33 mouse cellular contexts compared by ENCODE assay signal in genomic region chr17:47194463-47195012, GRCm38 (mm10).
DNase-seq lines count a peak whose midpoint lies in the region; ATAC-seq and TF ChIP-seq lines count a peak whose summit lies in the region.
"Had no signal": no experiment of that assay in that cellular context is flagged by ENCODE, and none has a peak within 500 bp of the region (broad histone marks: within the 10 kb centered on the region; RNA-seq: fewer than 3 reads in every experiment).

No protein-coding gene starts in this region.

- H3K27me3 ChIP-seq in ES-Bruce4 (ENCODE audit: control insufficient read depth, insufficient read depth, low read length, poor library complexity, severe bottlenecking) = no peaks in the 10 kb centered on the region
- H3K27me3 ChIP-seq in kidney, embryonic 15.5 days = no peaks in the 10 kb centered on the region
- H3K27me3 ChIP-seq in embryonic facial prominence, embryonic 10.5 days (replicated peaks; ENCODE audit: low read depth, poor library complexity, severe bottlenecking) = no peaks in the 10 kb centered on the region
- no peaks in the 10 kb centered on the region for H3K27me3 ChIP-seq in hindbrain, embryonic 11.5 days (ENCODE audit: control insufficient read depth, insufficient read depth, low read length)
- H3K27me3 ChIP-seq: embryonic facial prominence, embryonic 13.5 days; heart, embryonic 12.5 days; limb, embryonic 13.5 days; liver, embryonic 12.5 days; midbrain, embryonic 15.5 days had no signal

- 90% methylated on average over 14 of the region's 14 CpGs for WGBS in kidney, embryonic 15.5 days
- 89% methylated on average over 14 of the region's 14 CpGs for WGBS in embryonic facial prominence, embryonic 10.5 days
- 93% methylated on average over 14 of the region's 14 CpGs for WGBS in hindbrain, embryonic 11.5 days

- ATAC-seq in megakaryocyte, adult 5-6 weeks (ENCODE audit: poor library complexity, severe bottlenecking) = peak; percentile 70
- ATAC-seq in kidney, embryonic 15.5 days (replicated peaks; ENCODE audit: low FRiP score) = no peak
- ATAC-seq in hindbrain, embryonic 11.5 days (ENCODE audit: low FRiP score) = no peak
- ATAC-seq: forebrain, embryonic 16.5 days; intestine, postnatal 0 days; liver, embryonic 12.5 days; lung, postnatal 0 days; midbrain, embryonic 15.5 days had no signal

- TF ChIP-seq CTCF in ES-Bruce4 (IDR thresholded peaks at IDR 0.05; ENCODE audit: low read depth, low read length) = no peak
- no peak for TF ChIP-seq CTCF in left cerebral cortex, adult 2 months (IDR thresholded peaks at IDR 0.05)

- no peaks in the 10 kb centered on the region for H3K9me3 ChIP-seq in ES-Bruce4 (replicated peaks; ENCODE audit: control insufficient read depth, insufficient read depth, low read length, poor library complexity, severe bottlenecking)
- H3K9me3 ChIP-seq in kidney, embryonic 15.5 days (replicated peaks) = no peaks in the 10 kb centered on the region
- H3K9me3 ChIP-seq in embryonic facial prominence, embryonic 10.5 days = peaks cover 6% of the 10 kb centered on the region; the same call in 1 of the 2 replicates
- no peaks in the 10 kb centered on the region for H3K9me3 ChIP-seq in hindbrain, embryonic 11.5 days (ENCODE audit: control insufficient read depth, low read length)
- H3K9me3 ChIP-seq: heart, embryonic 12.5 days; liver, embryonic 12.5 days; midbrain, embryonic 15.5 days had no signal

- intact Hi-C loops in left cerebral cortex, adult 2 months (cut with DNase I) = no loop called here

- no peak for TF ChIP-seq POLR2A in ES-Bruce4 (IDR thresholded peaks at IDR 0.05; ENCODE audit: insufficient read depth, low read length)

- no peak for TF ChIP-seq EP300 in ES-Bruce4 (IDR thresholded peaks at IDR 0.05; ENCODE audit: insufficient read depth, low read depth, low read length)

- no peaks in the 10 kb centered on the region for H3K36me3 ChIP-seq in ES-Bruce4 (ENCODE audit: control insufficient read depth, insufficient read depth, low read length, poor library complexity, severe bottlenecking)
- peaks cover 22% of the 10 kb centered on the region for H3K36me3 ChIP-seq in kidney, embryonic 15.5 days
- peaks cover 33% of the 10 kb centered on the region for H3K36me3 ChIP-seq in embryonic facial prominence, embryonic 10.5 days (replicated peaks)
- no peaks in the 10 kb centered on the region for H3K36me3 ChIP-seq in hindbrain, embryonic 11.5 days (ENCODE audit: control insufficient read depth, insufficient read depth, low read length)
- H3K36me3 ChIP-seq: liver, embryonic 12.5 days; midbrain, embryonic 15.5 days had no signal

- peak; percentile 30 for DNase-seq in 3134 (ENCODE audit: extremely low read depth, insufficient read length, low spot score)
- peak; percentile 88 for DNase-seq in MEL-GATA-1-ER (ENCODE audit: extremely low read depth, low read depth)
- no peak for DNase-seq in embryonic facial prominence, embryonic 10.5 days (ENCODE audit: low spot score)
- DNase-seq in left cerebral cortex, adult 2 months (ENCODE audit: extremely low spot score in 1 of 2, low spot score in 2 of 2) = no peak
- no peak for DNase-seq in hindbrain, embryonic 11.5 days (ENCODE audit: low spot score)
- DNase-seq: adrenal gland, adult 2 months; B cell, adult 2 months; cerebellum, adult 9-10 months; embryo, embryonic 11 days; gastrocnemius, adult 2 months; gastrocnemius, postnatal 36 days; heart, adult 2 months; heart, postnatal 4 days; kidney, postnatal 25 days; lung, adult 18-20 months; right cerebral cortex, adult 18-20 months; right cerebral cortex, postnatal 4 days; thymus, postnatal 25 days had no signal

- H3K9ac ChIP-seq in ES-Bruce4 (ENCODE audit: low read depth, poor library complexity, severe bottlenecking) = peak overlapping the region; percentile 53
- H3K9ac ChIP-seq in kidney, embryonic 15.5 days = no peak overlapping the region
- H3K9ac ChIP-seq in hindbrain, embryonic 11.5 days (ENCODE audit: low read depth, low read length) = no peak overlapping the region
- H3K9ac ChIP-seq: embryonic facial prominence, embryonic 13.5 days; heart, embryonic 12.5 days; hindbrain, embryonic 14.5 days; limb, embryonic 13.5 days; liver, embryonic 12.5 days; midbrain, embryonic 15.5 days had no signal

- peak overlapping the region; percentile 75 for H3K4me3 ChIP-seq in ES-Bruce4 (ENCODE audit: low read depth, low read length)
- H3K4me3 ChIP-seq in kidney, embryonic 15.5 days (replicated peaks) = no peak overlapping the region
- H3K4me3 ChIP-seq in embryonic facial prominence, embryonic 10.5 days = no peak overlapping the region
- no peak overlapping the region for H3K4me3 ChIP-seq in left cerebral cortex, adult 2 months
- H3K4me3 ChIP-seq in hindbrain, embryonic 11.5 days (ENCODE audit: low read depth, low read length) = no peak overlapping the region
- H3K4me3 ChIP-seq: embryonic facial prominence, embryonic 13.5 days; forebrain, embryonic 10.5 days; gastrocnemius, adult 2 months; heart, adult 2 months; heart, embryonic 12.5 days; limb, embryonic 13.5 days; liver, embryonic 12.5 days; midbrain, embryonic 10.5 days; midbrain, embryonic 15.5 days had no signal

- H3K4me1 ChIP-seq in ES-Bruce4 (ENCODE audit: control insufficient read depth, insufficient read depth, low read length) = peaks cover 1% of the 10 kb centered on the region
- peaks cover 38% of the 10 kb centered on the region for H3K4me1 ChIP-seq in kidney, embryonic 15.5 days
- H3K4me1 ChIP-seq in embryonic facial prominence, embryonic 10.5 days = peaks cover 54% of the 10 kb centered on the region
- H3K4me1 ChIP-seq in hindbrain, embryonic 11.5 days (replicated peaks; ENCODE audit: control insufficient read depth, insufficient read depth, low read length) = no peaks in the 10 kb centered on the region

- peak overlapping the region; percentile 44 for H3K27ac ChIP-seq in ES-Bruce4 (ENCODE audit: insufficient read depth, low read length)
- H3K27ac ChIP-seq in kidney, embryonic 15.5 days = no peak overlapping the region
- H3K27ac ChIP-seq in embryonic facial prominence, embryonic 10.5 days (replicated peaks) = no peak overlapping the region
- H3K27ac ChIP-seq in left cerebral cortex, adult 2 months = no peak overlapping the region
- H3K27ac ChIP-seq in hindbrain, embryonic 11.5 days (ENCODE audit: low read depth, low read length) = no peak overlapping the region
- H3K27ac ChIP-seq: embryonic facial prominence, embryonic 13.5 days; forebrain, embryonic 10.5 days; gastrocnemius, adult 2 months; heart, adult 2 months; hindbrain, embryonic 14.5 days; limb, embryonic 13.5 days; liver, embryonic 12.5 days; macrophage; midbrain, embryonic 10.5 days; midbrain, embryonic 15.5 days had no signal

- no peak overlapping the region for H3K4me2 ChIP-seq in kidney, embryonic 15.5 days
- H3K4me2 ChIP-seq in hindbrain, embryonic 11.5 days (replicated peaks; ENCODE audit: low read depth, low read length) = no peak overlapping the region
- H3K4me2 ChIP-seq: embryonic facial prominence, embryonic 13.5 days; heart, embryonic 12.5 days; hindbrain, embryonic 14.5 days; limb, embryonic 13.5 days; liver, embryonic 12.5 days; midbrain, embryonic 15.5 days had no signal

Comparison
In these comparisons a context has a peak if more than half of its experiments do, and no peak if none do; other contexts are left out.
1. DNase-seq: peak in 3134 (single experiment) and MEL-GATA-1-ER (single experiment); none in embryonic facial prominence, embryonic 10.5 days (single experiment), left cerebral cortex, adult 2 months (0 of 2) and hindbrain, embryonic 11.5 days (single experiment).